Mouse (Mus musculus): ENCODE results near the gene Duxf3. TPM values are rescaled to one million over a fixed set of nuclear protein-coding genes. Genes with fewer than 3 reads are reported as not detected.

Duxf3 gene
- not detected in 2 replicates for polyA plus RNA-seq (2012; rRNA removed)

GRCm38 (mm10) chr10:58232641-58232969 lies at the start of gene Duxf3:
Gene Duxf3 (minus strand): TSS chr10:58232675.

DNA sequence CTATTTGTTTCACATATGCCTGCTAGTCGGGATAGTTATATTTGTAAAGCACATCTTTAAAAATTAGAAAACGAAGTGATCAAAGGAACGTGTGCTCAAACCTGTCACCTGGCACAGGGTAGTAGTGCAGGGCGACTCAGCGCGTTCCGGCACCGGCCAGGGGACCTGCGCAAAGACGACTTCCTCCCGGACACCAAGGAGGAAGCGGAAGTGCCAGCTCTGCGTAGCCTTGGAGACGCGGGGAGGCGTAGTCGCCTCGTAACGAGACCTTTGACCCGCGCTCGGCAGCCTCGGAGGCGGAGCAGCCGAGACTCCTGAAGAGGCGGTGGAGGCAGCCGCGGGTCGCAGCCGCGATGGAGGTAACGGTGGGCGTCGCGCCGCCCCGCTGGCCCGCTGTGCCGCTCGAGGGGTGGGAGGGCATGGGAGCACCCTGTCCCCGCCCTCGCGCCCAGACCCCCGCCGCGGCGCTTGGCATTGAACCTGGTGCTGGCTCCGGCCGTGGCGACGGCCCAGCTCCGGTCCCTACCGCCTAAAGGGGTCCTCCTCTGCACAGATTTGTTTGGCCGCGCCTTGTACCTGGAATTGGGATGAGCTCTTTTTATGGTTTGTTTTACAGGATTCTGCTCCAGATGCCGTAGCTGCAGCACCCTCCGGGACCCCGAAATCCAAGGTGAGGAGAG lies 22.9 kb upstream of the Duxf3 start, which contains the start of gene Gcc2:
Gcc2 (plus strand) TSS at position 285 of the 680 bp plus-strand sequence.

DNA sequence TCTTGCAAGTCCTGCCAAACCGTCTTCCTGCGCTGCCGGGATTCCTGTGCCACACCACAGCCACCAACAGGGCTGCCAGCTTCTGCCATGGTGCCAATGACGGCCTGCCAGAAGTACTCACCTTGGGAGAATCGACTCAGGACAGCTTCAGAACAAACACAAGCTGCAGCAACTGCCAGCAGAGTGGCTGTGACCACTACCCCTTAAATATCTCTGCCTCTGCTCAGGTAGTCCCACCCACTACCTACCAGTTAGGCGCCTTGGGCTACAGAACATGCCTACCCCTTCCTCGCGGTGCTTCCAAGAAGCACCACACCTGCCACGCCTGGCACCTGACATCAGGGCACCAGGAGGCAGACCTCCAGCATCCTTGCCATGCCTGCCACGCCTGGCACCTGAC lies 4.1 kb upstream of the Duxf3 start, which contains the start of gene Gm4981:
Gm4981 (minus strand) TSS at position 89 of the 400 bp plus-strand sequence.

GRCm38 (mm10) chr10:58224827-58225785 lies 7.4 kb downstream of the Duxf3 start, which contains the start of gene AW822073:
Gene AW822073 (minus strand): TSS chr10:58224930.

Other genes starting within 250 kb of the Duxf3 start
- gene AW822073, start 7.7 kb downstream of the Duxf3 start, polyA plus RNA-seq (2012; rRNA removed), result not detected in 2 replicates
- gene Gm4981, start 4.0 kb upstream of the Duxf3 start, polyA plus RNA-seq (2012; rRNA removed), result 0.04 TPM in 1 of 2 replicates, not detected in the other
- gene Gcc2, start 22.8 kb upstream of the Duxf3 start, polyA plus RNA-seq (2012; rRNA removed), result 42.1 and 43.7 TPM in 2 replicates
- 27.6 and 28.7 TPM in 2 replicates for gene Lims1, start 90.8 kb upstream of the Duxf3 start, polyA plus RNA-seq (2012; rRNA removed)
- gene Ranbp2, start 214.2 kb upstream of the Duxf3 start, polyA plus RNA-seq (2012; rRNA removed), result 13.5 and 14.4 TPM in 2 replicates